Mouse (Mus musculus): ENCODE results near the gene Scgn.

DNA sequence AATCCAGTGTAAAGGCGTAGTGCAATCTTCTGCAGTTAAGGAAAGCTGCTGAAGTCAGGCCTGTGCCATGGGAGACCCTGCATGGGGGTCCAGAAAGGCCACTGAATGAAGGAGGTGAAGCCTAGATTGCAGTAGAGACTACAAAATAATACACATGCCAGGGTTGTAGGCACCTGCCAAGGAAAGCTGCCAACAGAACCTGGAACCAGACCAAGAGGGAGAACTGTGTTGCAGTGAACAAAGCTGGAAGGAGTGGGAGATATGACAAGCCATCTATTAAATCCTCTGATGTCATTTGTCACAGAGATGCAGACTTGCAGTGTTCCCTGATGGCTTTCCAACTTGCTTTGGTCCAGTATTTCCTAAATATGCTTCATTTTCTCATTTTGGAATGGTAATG is 52.3 kb downstream of the Scgn start:
- TF ChIP-seq CTCF (IDR thresholded peaks at IDR 0.05; ENCODE audit: low read depth, low read length) = no peak
- no peak for TF ChIP-seq TAL1 (conservative IDR thresholded peaks at IDR 0.05; ENCODE audit: low read depth, low read length)
